Mouse (Mus musculus) skeletal muscle tissue, adult 2 months (tissue): Measurements from ENCODE around the gene Tpd52l1.

Experiments
- DNase-seq: peaks from one replicate; pipeline ENCODE4 v3.0.0-alpha.2; 2012; ENCODE audit warnings: low read depth, low spot score

Tpd52l1 gene

GRCm38 (mm10) chr10:31346401-31346800 is 99.4 kb downstream of the Tpd52l1 start:
- no peak for DNase-seq

- no peak for DNase-seq
Observed at GRCm38 (mm10) chr10:31336432-31336831, 109.3 kb downstream of the Tpd52l1 start.

GRCm38 (mm10) chr10:31331225-31331775 is 114.5 kb downstream of the Tpd52l1 start:
- DNase-seq = peak; percentile 31

GRCm38 (mm10) chr10:31330286-31330962 is 115.3 kb downstream of the Tpd52l1 start:
- no peak for DNase-seq

- no peak for DNase-seq
Observed at GRCm38 (mm10) chr10:31329436-31329835, 116.3 kb downstream of the Tpd52l1 start.

GRCm38 (mm10) chr10:31318491-31318890 is 127.3 kb downstream of the Tpd52l1 start:
- peak; percentile 44 for DNase-seq

- peak; percentile 81 for DNase-seq
Observed at GRCm38 (mm10) chr10:31312865-31313848, 132.6 kb downstream of the Tpd52l1 start, which contains the start of gene Hddc2. TSS of gene Hddc2 (plus strand) at chr10:31313383.

GRCm38 (mm10) chr10:31307024-31307598 is 138.6 kb downstream of the Tpd52l1 start:
- no peak for DNase-seq

- no peak for DNase-seq
Observed at GRCm38 (mm10) chr10:31303446-31303845, 142.3 kb downstream of the Tpd52l1 start.

GRCm38 (mm10) chr10:31300292-31300691 is 145.5 kb downstream of the Tpd52l1 start:
- no peak for DNase-seq

- DNase-seq = peak; percentile 29
Observed at GRCm38 (mm10) chr10:31298921-31299574, 146.7 kb downstream of the Tpd52l1 start.

GRCm38 (mm10) chr10:31298263-31298662 is 147.5 kb downstream of the Tpd52l1 start:
- DNase-seq = no peak

GRCm38 (mm10) chr10:31297106-31297505 is 148.7 kb downstream of the Tpd52l1 start:
- no peak for DNase-seq

GRCm38 (mm10) chr10:31296458-31296857 is 149.3 kb downstream of the Tpd52l1 start:
- DNase-seq = no peak

- no peak for DNase-seq
Observed at GRCm38 (mm10) chr10:31295705-31296104, 150.1 kb downstream of the Tpd52l1 start.

GRCm38 (mm10) chr10:31288697-31289390 is 156.9 kb downstream of the Tpd52l1 start:
- no peak for DNase-seq

- no peak for DNase-seq
Observed at GRCm38 (mm10) chr10:31287787-31288186, 158.0 kb downstream of the Tpd52l1 start.
